Mouse (Mus musculus) ES-E14 (cell line): ENCODE results near the gene Dph2.

Experiments
- CHD2 ChIP-seq: IDR thresholded peaks from 2 replicates; pipeline ENCODE4 v1.6.1; 2014; ENCODE audit warnings: mild to moderate bottlenecking, low read depth, low read length, inconsistent platforms
- HCFC1 ChIP-seq: IDR thresholded peaks from 2 replicates; pipeline ENCODE4 v1.6.1; 2012; ENCODE audit warnings: low read length, inconsistent platforms, borderline replicate concordance; ENCODE audit not compliant: insufficient read depth
- MAFK ChIP-seq: IDR thresholded peaks from 2 replicates; pipeline ENCODE4 v1.6.1; 2014; ENCODE audit warnings: mild to moderate bottlenecking, low read depth, low read length, inconsistent platforms; ENCODE audit not compliant: insufficient read depth
- ZC3H11A ChIP-seq: IDR thresholded peaks from 2 replicates; pipeline ENCODE4 v1.6.1; 2012; ENCODE audit warnings: low read depth, mild to moderate bottlenecking, inconsistent platforms, low read length, borderline replicate concordance
- ZNF384 ChIP-seq: IDR thresholded peaks from 2 replicates; pipeline ENCODE4 v1.6.1; 2012; ENCODE audit warnings: low read depth, low read length, inconsistent platforms

- TF ChIP-seq CHD2 (no peak), MAFK (no peak), HCFC1 (no peak), ZNF384 (no peak), ZC3H11A (no peak)
Observed at GRCm38 (mm10) chr4:117852152-117852868, 39.5 kb downstream of the Dph2 start.
